Mouse (Mus musculus) forebrain, embryonic 11.5 days (tissue): ENCODE measurements at regions not wholly inside any gene's neighbourhood (a gene's known extent, or its start where the extent isn't known, plus 50 kb on each side); places are given as distances from the start of the nearest gene placed in this dataset.

Experiments
- ATAC-seq: fragments of 200-750 bp; cut with Nextera tagmentation; replicated peaks from 2 replicates; pipeline ENCODE4 v1.8.0; 2017; ENCODE audit warnings: moderate TSS enrichment; ENCODE audit not compliant: low FRiP score
- DNase-seq: peaks from one replicate; pipeline ENCODE4 v3.0.0-alpha.2; 2017; ENCODE audit warnings: low spot score
- H3K27ac ChIP-seq: fragments of 300-500 bp; sonication (generic); 2 replicates; pipeline ENCODE4 v1.5.1; 2014; ENCODE audit warnings: low read depth, low read length
- H3K27me3 ChIP-seq: fragments of 300-500 bp; sonication (generic); 2 replicates; pipeline ENCODE4 v1.6.1; 2014; ENCODE audit warnings: mild to moderate bottlenecking, low read length, mixed read lengths; ENCODE audit not compliant: control insufficient read depth, insufficient read depth
- H3K36me3 ChIP-seq: fragments of 300-500 bp; sonication (generic); 2 replicates; pipeline ENCODE4 v1.6.1; 2014; ENCODE audit warnings: mild to moderate bottlenecking, low read length, moderate library complexity, mixed read lengths; ENCODE audit not compliant: control insufficient read depth, insufficient read depth
- H3K4me1 ChIP-seq: fragments of 300-500 bp; sonication (generic); replicated peaks from 2 replicates; pipeline ENCODE4 v1.6.1; 2014; ENCODE audit warnings: low read length, mixed read lengths; ENCODE audit not compliant: control insufficient read depth, insufficient read depth
- H3K4me2 ChIP-seq: fragments of 300-500 bp; sonication (generic); 2 replicates; pipeline ENCODE4 v1.6.1; 2014; ENCODE audit warnings: low read depth, mild to moderate bottlenecking, low read length, moderate library complexity, mixed read lengths; ENCODE audit not compliant: severe bottlenecking
- H3K4me3 ChIP-seq: fragments of 300-500 bp; sonication (generic); 2 replicates; pipeline ENCODE4 v1.5.1; 2014; ENCODE audit warnings: low read depth, low read length
- H3K9ac ChIP-seq: fragments of 300-500 bp; sonication (generic); 2 replicates; pipeline ENCODE4 v1.6.1; 2014; ENCODE audit warnings: low read length
- H3K9me3 ChIP-seq: fragments of 300-500 bp; sonication (generic); 2 replicates; pipeline ENCODE4 v1.6.1; 2016; ENCODE audit warnings: low read length, mixed read lengths; ENCODE audit not compliant: control insufficient read depth
- WGBS: fragments of 180-500 bp; shearing (Covaris S2); extraction: QIAGEN DNeasy Blood & Tissue Kit; methylation state at CpG from one replicate; pipeline ENCODE4 v1.1.7; 2014; 5-methylcytosine and 5-hydroxymethylcytosine counted together

DNA sequence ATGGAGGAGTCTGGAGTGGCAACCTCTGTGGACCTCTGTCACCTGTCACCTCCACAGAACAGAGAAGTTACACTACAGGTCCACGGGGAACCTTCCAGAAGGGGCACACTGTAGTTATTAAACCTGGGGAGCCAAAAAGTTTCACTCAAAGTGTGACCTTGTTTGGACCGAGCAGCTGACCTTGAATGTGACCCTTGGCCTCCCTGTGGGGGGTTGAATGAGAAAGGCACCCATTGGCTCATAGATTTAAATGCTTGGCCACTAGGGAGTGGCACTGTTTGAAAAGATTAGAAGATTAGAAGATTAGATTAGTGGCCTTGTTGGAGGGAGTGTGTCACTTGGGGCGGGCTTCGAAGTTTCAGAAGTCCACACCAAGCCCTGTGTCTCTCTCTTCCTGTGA, 160.3 kb upstream of the Igsf21 start:
- Histone ChIP-seq H3K9me3 (no peaks in the 10 kb centered on the region), H3K4me2 (no peak overlapping the region), H3K27ac (0 out of 2 replicates have a peak overlapping the region, but pooled peaks have one; percentile 68), H3K4me1 (peaks cover 6% of the 10 kb centered on the region; the same call in 1 of the 2 replicates), H3K9ac (no peak overlapping the region; the same call in 1 of the 2 replicates), H3K36me3 (no peaks in the 10 kb centered on the region), H3K4me3 (no peak overlapping the region), H3K27me3 (no peaks in the 10 kb centered on the region)
- DNase-seq, result no peak
- no peak for ATAC-seq
- 83% methylated on average over 4 of the region's 4 CpGs for WGBS

DNA sequence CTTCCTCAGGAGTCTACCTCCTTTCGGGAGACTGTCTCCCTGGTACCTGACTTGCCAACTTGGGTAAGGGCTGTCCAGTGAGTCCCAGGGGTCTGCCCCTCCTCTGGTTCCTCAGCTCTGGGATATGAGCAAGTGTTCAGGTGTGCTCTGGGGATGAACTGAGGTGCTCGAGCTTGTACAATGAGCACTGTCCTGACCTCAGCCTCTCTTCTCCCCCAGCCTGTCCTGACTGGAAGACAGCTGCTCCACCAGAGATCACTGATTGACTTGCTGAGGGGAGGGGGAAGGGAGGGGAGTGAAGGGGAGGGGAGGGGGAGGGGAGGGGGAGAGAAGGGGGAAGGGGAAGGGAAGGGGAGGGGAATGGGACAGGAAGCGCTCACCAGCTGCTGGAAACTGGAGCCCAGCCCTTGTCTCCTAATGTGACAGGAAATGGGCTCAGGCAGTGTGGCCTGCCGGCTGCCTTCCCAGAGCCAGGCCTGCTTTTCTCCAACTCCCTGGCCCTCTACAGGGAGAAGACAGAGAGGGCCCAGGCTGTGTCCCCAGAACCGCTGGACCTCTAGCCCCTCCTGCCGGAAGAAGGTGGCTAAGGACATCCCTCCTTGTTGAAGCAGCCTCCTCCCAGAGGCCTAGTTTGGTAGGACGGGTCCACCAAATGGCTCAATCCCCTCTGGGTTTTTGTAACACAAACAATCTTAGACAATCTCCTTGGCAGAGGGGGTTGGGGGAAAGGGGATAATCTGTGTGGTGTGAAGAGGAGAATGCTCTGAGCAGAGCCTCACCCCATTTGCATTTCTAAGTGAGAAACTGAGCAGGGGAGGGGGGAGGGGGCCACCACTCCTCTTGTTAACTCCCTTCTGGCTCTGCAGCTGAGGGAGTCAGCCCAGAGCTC, 159.7 kb upstream of the Igsf21 start:
- WGBS, result 27% methylated on average over 7 of the region's 7 CpGs
- H3K4me1 ChIP-seq, result peaks cover 6% of the 10 kb centered on the region; the same call in 1 of the 2 replicates
- no peak overlapping the region for H3K4me3 ChIP-seq
- ATAC-seq, result peak; percentile 79
- H3K9me3 ChIP-seq, result no peaks in the 10 kb centered on the region
- no peak overlapping the region for H3K4me2 ChIP-seq
- peak overlapping the region; percentile 29 for H3K9ac ChIP-seq
- no peaks in the 10 kb centered on the region for H3K27me3 ChIP-seq
- DNase-seq, result peak; percentile 82
- H3K27ac ChIP-seq, result peak overlapping the region; percentile 68
- no peaks in the 10 kb centered on the region for H3K36me3 ChIP-seq

DNA sequence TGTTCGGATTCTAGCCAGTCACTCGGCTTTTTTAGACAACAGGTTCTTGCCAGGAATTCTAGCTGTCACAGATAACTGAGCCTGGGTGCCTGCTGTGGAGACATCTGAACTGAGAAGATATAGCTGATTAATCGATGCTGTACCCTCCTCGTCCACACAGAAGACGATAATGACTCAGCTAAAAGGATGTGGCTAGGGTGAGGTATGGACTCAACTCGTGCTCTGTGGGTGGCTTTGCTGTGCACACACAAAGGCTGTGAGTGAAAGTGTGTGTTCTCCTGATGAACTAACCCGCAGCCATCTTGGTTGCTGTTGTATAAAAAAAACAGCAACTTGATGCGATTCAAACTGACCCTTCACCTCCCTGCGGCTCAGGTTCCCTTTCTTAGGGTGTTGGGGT, 158.8 kb upstream of the Igsf21 start:
- Histone ChIP-seq H3K9ac (no peak overlapping the region), H3K36me3 (no peaks in the 10 kb centered on the region), H3K27me3 (no peaks in the 10 kb centered on the region), H3K27ac (no peak overlapping the region), H3K4me2 (no peak overlapping the region), H3K4me1 (peaks cover 6% of the 10 kb centered on the region; the same call in 1 of the 2 replicates), H3K4me3 (no peak overlapping the region), H3K9me3 (no peaks in the 10 kb centered on the region)
- no peak for DNase-seq
- WGBS, result 84% methylated on average over 9 of the region's 9 CpGs
- no peak for ATAC-seq

DNA sequence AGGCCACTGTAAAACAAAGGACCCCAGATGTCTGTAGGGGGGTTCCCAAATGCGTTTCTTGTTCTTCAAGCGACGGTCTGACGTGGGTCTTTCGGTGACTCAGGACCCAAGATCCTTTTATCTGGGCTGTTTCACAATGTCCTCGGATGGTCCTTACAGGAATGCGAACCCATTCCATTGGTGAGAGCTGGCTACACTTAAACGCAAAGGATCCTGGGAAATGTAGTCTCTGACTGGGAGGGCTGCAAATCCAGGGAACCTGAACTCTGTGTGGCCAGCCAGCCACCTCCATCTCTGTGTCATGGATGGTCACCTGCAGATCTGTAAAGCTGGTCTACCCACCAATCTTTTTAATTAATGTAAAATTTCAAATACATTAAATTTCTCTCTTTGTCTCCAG, 156.5 kb upstream of the Igsf21 start:
- no peak overlapping the region for H3K9ac ChIP-seq
- DNase-seq (no peak), ATAC-seq (0 out of 2 replicates have a peak, but pooled peaks have one; percentile 26)
- H3K9me3 ChIP-seq, result no peaks in the 10 kb centered on the region
- H3K4me3 ChIP-seq, result no peak overlapping the region
- no peak overlapping the region for H3K27ac ChIP-seq
- H3K4me1 ChIP-seq, result peaks cover 6% of the 10 kb centered on the region; the same call in 1 of the 2 replicates
- no peaks in the 10 kb centered on the region for H3K36me3 ChIP-seq
- 36% methylated on average over 8 of the region's 8 CpGs for WGBS
- no peak overlapping the region for H3K4me2 ChIP-seq
- no peaks in the 10 kb centered on the region for H3K27me3 ChIP-seq

DNA sequence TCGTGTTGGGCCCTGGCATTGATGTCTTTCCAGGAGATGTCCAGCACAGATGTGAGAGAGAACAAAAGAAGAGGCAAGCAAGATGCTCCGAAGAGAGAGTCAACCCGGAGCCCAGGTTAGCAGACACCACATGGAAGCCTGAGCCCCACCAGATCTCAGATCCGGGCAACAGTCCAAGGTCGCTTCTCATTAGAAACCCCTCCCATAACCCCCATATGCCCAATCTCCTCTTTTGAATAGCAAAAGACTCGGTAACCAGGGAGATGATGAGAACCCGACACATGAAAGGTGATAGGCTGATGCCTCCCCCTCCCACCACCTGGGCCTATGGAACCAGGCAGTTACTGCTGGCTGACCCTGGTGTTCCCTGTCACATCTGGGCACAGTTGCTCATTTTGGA, 155.7 kb upstream of the Igsf21 start:
- H3K27me3 ChIP-seq, result no peaks in the 10 kb centered on the region
- WGBS, result 82% methylated on average over 7 of the region's 7 CpGs
- ATAC-seq, result no peak
- no peaks in the 10 kb centered on the region for H3K36me3 ChIP-seq
- no peak overlapping the region for H3K4me2 ChIP-seq
- no peaks in the 10 kb centered on the region for H3K9me3 ChIP-seq
- no peak overlapping the region for H3K4me3 ChIP-seq
- DNase-seq, result no peak
- H3K27ac ChIP-seq, result no peak overlapping the region
- no peak overlapping the region for H3K9ac ChIP-seq
- H3K4me1 ChIP-seq, result peaks cover 6% of the 10 kb centered on the region; the same call in 1 of the 2 replicates

DNA sequence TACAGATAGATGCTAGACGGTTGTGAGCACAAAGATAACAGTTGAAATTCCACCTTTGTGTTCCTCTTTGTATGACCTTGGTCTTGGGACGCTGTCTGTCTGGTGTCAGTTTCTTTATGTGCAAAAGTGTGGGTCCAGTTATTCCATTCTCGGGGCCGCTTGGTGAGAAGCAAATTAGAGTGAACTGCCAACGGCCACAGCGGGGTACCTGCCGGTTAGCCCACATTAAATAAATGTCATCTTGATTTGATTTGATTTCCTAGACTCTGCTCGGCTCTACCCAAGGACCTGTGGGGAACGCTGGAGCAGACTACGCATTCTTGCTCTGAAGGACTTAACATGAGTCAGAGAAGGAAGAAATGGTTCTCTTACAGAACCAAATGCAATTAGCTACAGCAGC, 155.0 kb upstream of the Igsf21 start:
- 90% methylated on average over 10 of the region's 10 CpGs for WGBS
- Histone ChIP-seq H3K4me2 (no peak overlapping the region), H3K4me1 (peaks cover 3% of the 10 kb centered on the region; the same call in 1 of the 2 replicates), H3K27ac (no peak overlapping the region), H3K27me3 (no peaks in the 10 kb centered on the region), H3K9me3 (no peaks in the 10 kb centered on the region), H3K36me3 (no peaks in the 10 kb centered on the region), H3K4me3 (no peak overlapping the region), H3K9ac (no peak overlapping the region)
- ATAC-seq (no peak), DNase-seq (no peak)

DNA sequence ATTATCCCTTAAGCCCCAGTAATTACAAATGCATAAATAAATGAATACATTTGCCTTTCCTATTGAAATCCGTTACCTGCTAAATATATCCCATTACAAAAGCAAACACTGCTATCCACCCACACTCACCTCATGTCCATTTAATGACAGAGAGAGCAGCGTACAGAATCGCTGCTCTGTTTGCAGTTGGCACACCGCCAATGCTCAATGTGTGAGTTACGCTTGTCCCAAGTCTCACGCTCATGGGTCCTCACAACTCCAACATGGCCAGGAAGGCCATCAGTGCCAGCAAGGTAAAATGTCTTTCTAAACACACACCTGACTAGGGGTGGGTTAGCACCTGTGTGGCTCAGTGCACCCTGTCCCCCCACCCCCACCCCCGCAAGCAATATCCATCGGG, 150.0 kb upstream of the Igsf21 start:
- WGBS, result 84% methylated on average over 8 of the region's 8 CpGs
- Histone ChIP-seq H3K27ac (no peak overlapping the region), H3K36me3 (no peaks in the 10 kb centered on the region), H3K4me3 (no peak overlapping the region), H3K4me2 (no peak overlapping the region), H3K9ac (no peak overlapping the region), H3K9me3 (no peaks in the 10 kb centered on the region), H3K27me3 (no peaks in the 10 kb centered on the region), H3K4me1 (no peaks in the 10 kb centered on the region)
- ATAC-seq (no peak), DNase-seq (no peak)

DNA sequence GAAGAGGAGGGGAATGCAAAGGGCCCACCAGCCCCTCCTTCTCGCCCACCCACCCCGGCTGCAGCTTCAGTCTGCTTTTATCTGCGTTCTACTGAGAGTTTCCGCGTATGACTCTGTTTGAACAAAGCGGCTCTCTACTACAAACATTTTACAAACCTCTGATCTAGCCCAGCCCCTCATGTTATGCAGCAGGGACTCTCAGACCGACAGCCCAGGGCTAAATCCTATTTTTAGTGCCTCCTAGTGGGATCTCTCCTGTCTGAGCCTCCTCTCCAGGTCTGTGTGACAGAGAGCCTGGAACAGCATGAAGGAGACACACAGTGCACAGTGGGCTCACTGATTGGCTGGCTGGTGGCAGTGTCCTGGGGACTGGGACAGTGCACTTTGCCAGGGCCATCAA, 145.7 kb upstream of the Igsf21 start:
- Histone ChIP-seq H3K27me3 (no peaks in the 10 kb centered on the region), H3K4me1 (no peaks in the 10 kb centered on the region), H3K4me2 (no peak overlapping the region), H3K9me3 (no peaks in the 10 kb centered on the region), H3K36me3 (no peaks in the 10 kb centered on the region), H3K4me3 (no peak overlapping the region), H3K27ac (no peak overlapping the region), H3K9ac (no peak overlapping the region)
- no peak for ATAC-seq
- WGBS, result 66% methylated on average over 7 of the region's 7 CpGs
- no peak for DNase-seq
